Mouse (Mus musculus) stomach, postnatal 0 days (tissue): Measurements from ENCODE around the gene Gpc3. TPM values are rescaled to one million over a fixed set of nuclear protein-coding genes. Genes with fewer than 3 reads are reported as not detected.
"Not testable (repeated sequence)": the region's sequence is repeated elsewhere in the genome, so short reads cannot be mapped to it uniquely, and the experiment has no call there.

Experiments used
- ATAC-seq: fragments of 200-750 bp; cut with Nextera tagmentation; 2 replicates; pipeline ENCODE4 v1.8.0; 2017; ENCODE audit not compliant: low FRiP score, low TSS enrichment
- DNase-seq: peaks from one replicate; pipeline ENCODE4 v3.0.0-alpha.2; 2016; ENCODE audit warnings: low spot score
- H3K27ac ChIP-seq: fragments of 300-500 bp; sonication (generic); replicated peaks from 2 replicates; pipeline ENCODE4 v1.5.1; 2014; ENCODE audit warnings: mild to moderate bottlenecking, control low read depth
- H3K27me3 ChIP-seq: fragments of 300-500 bp; sonication (generic); 2 replicates; pipeline ENCODE4 v1.6.1; 2014; ENCODE audit warnings: low read length; ENCODE audit not compliant: control insufficient read depth, insufficient read depth
- H3K36me3 ChIP-seq: fragments of 300-500 bp; sonication (generic); 2 replicates; pipeline ENCODE4 v1.6.1; 2014; ENCODE audit warnings: low read length, mixed read lengths; ENCODE audit not compliant: control insufficient read depth, insufficient read depth
- H3K4me1 ChIP-seq: fragments of 300-500 bp; sonication (generic); replicated peaks from 2 replicates; pipeline ENCODE4 v1.6.1; 2014; ENCODE audit warnings: antibody characterized with exemption; ENCODE audit not compliant: control insufficient read depth, insufficient read depth
- H3K4me2 ChIP-seq: fragments of 300-500 bp; sonication (generic); replicated peaks from 2 replicates; pipeline ENCODE4 v1.6.1; 2014; ENCODE audit warnings: low read depth, mild to moderate bottlenecking, control low read depth, moderate library complexity
- H3K4me3 ChIP-seq: fragments of 300-500 bp; sonication (generic); 2 replicates; pipeline ENCODE4 v1.5.1; 2014; ENCODE audit warnings: low read depth, low read length, control low read depth
- H3K9ac ChIP-seq: fragments of 300-500 bp; sonication (generic); 2 replicates; pipeline ENCODE4 v1.6.1; 2014; ENCODE audit warnings: mild to moderate bottlenecking, low read length, control low read depth, mixed read lengths
- H3K9me3 ChIP-seq: fragments of 300-500 bp; sonication (generic); 2 replicates; pipeline ENCODE4 v1.6.1; 2016; ENCODE audit warnings: low read length; ENCODE audit not compliant: control insufficient read depth
- CTCF ChIP-seq: IDR thresholded peaks from 2 replicates; pipeline ENCODE4 v1.5.1; 2016; ENCODE audit warnings: antibody characterized with exemption, low read depth, mild to moderate bottlenecking, moderate library complexity
- EP300 ChIP-seq: optimal IDR thresholded peaks from 2 replicates; pipeline ENCODE3; 2016; ENCODE audit warnings: antibody characterized with exemption
- WGBS: fragments of 180-500 bp; shearing (Covaris S2); extraction: QIAGEN DNeasy Blood & Tissue Kit; methylation state at CpG from one replicate; pipeline ENCODE4 v1.1.7; 2014; 5-methylcytosine and 5-hydroxymethylcytosine counted together
- polyA plus RNA-seq: library from polyadenylated mRNA; unstranded; fragments of >200 nt; fragmentation: Nextera tagmentation; extraction: Ambion mirVana; gene quantifications from 2 replicates; pipeline ENCODE4 v1.2.1, GENCODE M21; 2015

Gene Gpc3
- polyA plus RNA-seq, 1 experiment from 2014 or later: 238 TPM

GRCm38 (mm10) chrX:52365790-52366189, 248.0 kb downstream of the Gpc3 start:
- Histone ChIP-seq H3K36me3 (no peaks in the 10 kb centered on the region), H3K9me3 (no peaks in the 10 kb centered on the region), H3K27ac (no peak overlapping the region), H3K4me3 (no peak overlapping the region), H3K9ac (no peak overlapping the region), H3K27me3 (no peaks in the 10 kb centered on the region), H3K4me1 (no peaks in the 10 kb centered on the region), H3K4me2 (no peak overlapping the region)
- ATAC-seq (no peak), DNase-seq (no peak)
- 83% methylated on average over 10 of the region's 10 CpGs for WGBS
- TF ChIP-seq EP300: no peak
- TF ChIP-seq CTCF: no peak

GRCm38 (mm10) chrX:52362241-52363011, 251.3 kb downstream of the Gpc3 start:
- Histone ChIP-seq H3K9me3 (no peaks in the 10 kb centered on the region), H3K9ac (no peak overlapping the region), H3K27me3 (no peaks in the 10 kb centered on the region), H3K27ac (no peak overlapping the region), H3K4me3 (no peak overlapping the region), H3K4me1 (no peaks in the 10 kb centered on the region), H3K36me3 (no peaks in the 10 kb centered on the region), H3K4me2 (no peak overlapping the region)
- TF ChIP-seq CTCF (no peak), EP300 (no peak)
- 80% methylated on average over 4 of the region's 4 CpGs for WGBS
- no peak for ATAC-seq
- no peak for DNase-seq

DNA sequence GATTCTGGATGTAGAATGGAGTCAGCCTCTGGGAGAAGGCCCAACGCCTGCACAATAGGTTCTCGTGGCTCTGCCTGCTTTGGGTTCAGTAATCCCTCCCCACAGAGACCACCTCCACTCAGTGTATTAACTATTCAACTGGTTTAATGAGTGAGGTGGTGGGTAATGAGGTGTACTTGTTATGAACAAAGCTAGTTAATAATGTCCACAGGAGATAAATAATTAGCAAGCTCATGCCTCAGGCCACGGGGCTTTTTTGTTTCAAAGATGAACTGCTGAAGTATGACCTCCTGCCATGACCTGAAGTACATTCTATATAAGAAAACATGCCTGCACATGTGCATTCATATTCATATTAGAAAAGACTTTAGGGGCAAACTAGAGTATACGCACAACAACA, 260.8 kb downstream of the Gpc3 start:
- no peaks in the 10 kb centered on the region for H3K27me3 ChIP-seq
- H3K9me3 ChIP-seq: no peaks in the 10 kb centered on the region
- 79% methylated on average over 4 of the region's 4 CpGs for WGBS
- no peak overlapping the region for H3K9ac ChIP-seq
- DNase-seq: no peak
- no peak overlapping the region for H3K4me2 ChIP-seq
- H3K4me1 ChIP-seq: no peaks in the 10 kb centered on the region
- TF ChIP-seq CTCF (no peak), EP300 (no peak)
- H3K36me3 ChIP-seq: no peaks in the 10 kb centered on the region
- no peak overlapping the region for H3K4me3 ChIP-seq
- no peak for ATAC-seq
- H3K27ac ChIP-seq: no peak overlapping the region

DNA sequence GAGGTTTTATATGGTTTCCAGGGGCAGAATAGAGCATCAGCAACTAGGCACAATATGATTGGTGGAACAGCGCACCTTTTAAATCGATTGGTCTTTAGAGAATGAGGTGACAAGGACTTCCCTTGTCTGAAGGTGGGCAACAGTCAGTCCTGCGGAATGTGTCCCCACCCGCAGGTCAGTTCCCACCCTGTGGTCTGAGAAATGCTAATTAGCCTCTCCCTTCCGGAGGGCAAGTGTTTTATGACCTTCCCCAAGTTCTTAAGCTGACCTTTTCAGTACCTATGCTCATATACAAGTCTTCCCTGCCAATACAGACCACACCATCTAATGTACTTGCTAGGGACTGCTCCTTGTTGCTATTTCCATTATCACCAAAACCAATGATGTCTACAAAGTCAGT, 263.1 kb downstream of the Gpc3 start:
- not testable (repeated sequence) for H3K4me3 ChIP-seq, H3K27me3 ChIP-seq, ATAC-seq, H3K9ac ChIP-seq, H3K9me3 ChIP-seq, DNase-seq, H3K36me3 ChIP-seq, H3K27ac ChIP-seq, H3K4me1 ChIP-seq, H3K4me2 ChIP-seq
- WGBS: 79% methylated on average over 5 of the region's 5 CpGs

- TF ChIP-seq EP300 (no peak), CTCF (no peak)
- H3K4me3 ChIP-seq: no peak overlapping the region
- H3K27me3 ChIP-seq: no peaks in the 10 kb centered on the region
- ATAC-seq (no peak), DNase-seq (no peak)
- H3K36me3 ChIP-seq: no peaks in the 10 kb centered on the region
- 64% methylated on average over 6 of the region's 6 CpGs for WGBS
- H3K4me1 ChIP-seq: no peaks in the 10 kb centered on the region
- no peak overlapping the region for H3K4me2 ChIP-seq
- no peaks in the 10 kb centered on the region for H3K9me3 ChIP-seq
- no peak overlapping the region for H3K9ac ChIP-seq
- H3K27ac ChIP-seq: no peak overlapping the region
These were observed 265.0 kb downstream of the Gpc3 start for GRCm38 (mm10) chrX:52348773-52349172.

DNA sequence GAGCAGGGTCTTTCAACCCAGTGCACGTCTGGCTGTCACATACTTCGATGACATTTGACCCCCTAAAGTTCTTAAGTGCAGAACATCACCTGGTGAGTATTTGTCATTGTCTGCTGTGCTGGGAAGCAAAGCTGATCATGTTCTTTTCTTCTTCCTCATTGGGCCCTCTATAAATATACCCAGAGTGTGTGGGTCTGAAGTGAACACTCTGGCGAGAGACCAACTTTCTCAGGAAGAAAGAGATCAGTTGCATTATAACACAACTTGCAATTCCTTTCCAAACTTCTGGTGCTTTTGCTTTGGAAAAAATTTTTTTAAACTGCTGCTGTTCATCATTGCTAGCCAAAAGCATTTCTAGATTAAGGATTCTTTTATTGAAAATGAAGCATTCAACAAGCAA, 269.7 kb downstream of the Gpc3 start:
- Histone ChIP-seq H3K27ac (no peak overlapping the region), H3K9me3 (no peaks in the 10 kb centered on the region), H3K27me3 (no peaks in the 10 kb centered on the region), H3K36me3 (no peaks in the 10 kb centered on the region), H3K4me1 (no peaks in the 10 kb centered on the region), H3K4me2 (no peak overlapping the region), H3K4me3 (no peak overlapping the region), H3K9ac (no peak overlapping the region)
- 59% methylated on average over 3 of the region's 3 CpGs for WGBS
- TF ChIP-seq CTCF: no peak
- no peak for TF ChIP-seq EP300
- ATAC-seq (no peak), DNase-seq (no peak)
